Mouse (Mus musculus): Measurements from ENCODE around the gene Scrg1.
"Not testable (repeated sequence)": the region's sequence is repeated elsewhere in the genome, so short reads cannot be mapped to it uniquely, and the experiment has no call there.

DNA sequence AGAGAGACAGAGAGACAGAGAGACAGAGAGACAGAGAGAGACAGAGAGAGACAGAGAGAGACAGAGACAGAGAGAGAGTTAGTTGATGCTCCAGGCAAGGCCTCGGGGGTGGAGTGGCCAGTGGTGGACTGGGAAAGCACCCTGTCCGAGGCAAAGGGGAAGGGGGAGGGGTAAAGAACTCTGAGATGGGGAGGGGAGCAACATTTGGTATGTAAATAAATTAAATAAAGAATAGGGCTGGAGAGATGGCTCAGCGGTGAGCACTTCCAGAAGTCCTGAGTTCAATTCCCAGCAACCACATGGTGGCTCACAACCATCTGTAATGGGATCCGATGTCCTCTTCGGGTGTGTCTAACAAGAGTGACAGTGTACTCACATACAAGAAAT lies 25.8 kb upstream of the Scrg1 start:
- not testable (repeated sequence) for TF ChIP-seq CTCF (IDR thresholded peaks at IDR 0.05; ENCODE audit: low read depth, low read length); GATA1 (IDR thresholded peaks at IDR 0.05; ENCODE audit: borderline replicate concordance, low read length); GATA2 (IDR thresholded peaks at IDR 0.05; ENCODE audit: borderline replicate concordance, low read depth, low read length); TAL1 (conservative IDR thresholded peaks at IDR 0.05; ENCODE audit: low read depth, low read length)
